Mouse (Mus musculus): ENCODE measurements at regions not wholly inside any gene's neighbourhood (a gene's known extent, or its start where the extent isn't known, plus 50 kb on each side); places are given as distances from the start of the nearest gene placed in this dataset.

- Histone ChIP-seq H3K4me1 (ENCODE audit: insufficient read depth) (no peaks in the 10 kb centered on the region), H3K9ac (no peak overlapping the region), H3K27ac (ENCODE audit: low read depth, low read length) (no peak overlapping the region), H3K27me3 (ENCODE audit: insufficient read depth, low read length) (no peaks in the 10 kb centered on the region), H3K4me3 (ENCODE audit: low read depth, low read length) (no peak overlapping the region), H3K36me3 (ENCODE audit: insufficient read depth) (no peaks in the 10 kb centered on the region), H3K4me2 (ENCODE audit: low read depth) (no peak overlapping the region), H3K9me3 (ENCODE audit: low read length) (no peaks in the 10 kb centered on the region)
- DNase-seq (no peak), ATAC-seq (no peak)
- WGBS = 88% methylated on average over 16 of the region's 16 CpGs
- TF ChIP-seq CTCF (IDR thresholded peaks at IDR 0.05; ENCODE audit: low read depth) = no peak
Observed at GRCm38 (mm10) chr14:98747159-98747775, 246.9 kb downstream of the Rpl36a-ps1 start.

- Histone ChIP-seq H3K4me1 (ENCODE audit: insufficient read depth) (no peaks in the 10 kb centered on the region), H3K27me3 (ENCODE audit: insufficient read depth, low read length) (no peaks in the 10 kb centered on the region), H3K9me3 (ENCODE audit: low read length) (no peaks in the 10 kb centered on the region), H3K4me3 (ENCODE audit: low read depth, low read length) (no peak overlapping the region), H3K9ac (no peak overlapping the region), H3K4me2 (ENCODE audit: low read depth) (no peak overlapping the region), H3K27ac (ENCODE audit: low read depth, low read length) (no peak overlapping the region), H3K36me3 (ENCODE audit: insufficient read depth) (no peaks in the 10 kb centered on the region)
- WGBS = 95% methylated on average over 3 of the region's 3 CpGs
- ATAC-seq = no peak
- no peak for TF ChIP-seq CTCF (IDR thresholded peaks at IDR 0.05; ENCODE audit: low read depth)
- no peak for DNase-seq
Observed at GRCm38 (mm10) chr14:98730375-98730774, 263.7 kb downstream of the Rpl36a-ps1 start.

GRCm38 (mm10) chr14:98728863-98729262, 265.3 kb downstream of the Rpl36a-ps1 start:
- Histone ChIP-seq H3K9me3 (ENCODE audit: low read length) (no peaks in the 10 kb centered on the region), H3K9ac (no peak overlapping the region), H3K27ac (ENCODE audit: low read depth, low read length) (no peak overlapping the region), H3K4me2 (ENCODE audit: low read depth) (no peak overlapping the region), H3K4me3 (ENCODE audit: low read depth, low read length) (no peak overlapping the region), H3K27me3 (ENCODE audit: insufficient read depth, low read length) (no peaks in the 10 kb centered on the region), H3K4me1 (ENCODE audit: insufficient read depth) (no peaks in the 10 kb centered on the region), H3K36me3 (ENCODE audit: insufficient read depth) (no peaks in the 10 kb centered on the region)
- WGBS = 81% methylated on average over 2 of the region's 2 CpGs
- no peak for DNase-seq
- no peak for ATAC-seq
- no peak for TF ChIP-seq CTCF (IDR thresholded peaks at IDR 0.05; ENCODE audit: low read depth)

GRCm38 (mm10) chr14:98722481-98722880, 271.6 kb downstream of the Rpl36a-ps1 start:
- H3K27ac ChIP-seq (ENCODE audit: low read depth, low read length) = no peak overlapping the region
- no peak overlapping the region for H3K4me3 ChIP-seq (ENCODE audit: low read depth, low read length)
- H3K27me3 ChIP-seq (ENCODE audit: insufficient read depth, low read length) = no peaks in the 10 kb centered on the region
- ATAC-seq = no peak
- no peaks in the 10 kb centered on the region for H3K36me3 ChIP-seq (ENCODE audit: insufficient read depth)
- no peaks in the 10 kb centered on the region for H3K4me1 ChIP-seq (ENCODE audit: insufficient read depth)
- no peak for TF ChIP-seq CTCF (IDR thresholded peaks at IDR 0.05; ENCODE audit: low read depth)
- H3K4me2 ChIP-seq (ENCODE audit: low read depth) = no peak overlapping the region
- no peaks in the 10 kb centered on the region for H3K9me3 ChIP-seq (ENCODE audit: low read length)
- WGBS = 83% methylated on average over 9 of the region's 9 CpGs
- no peak overlapping the region for H3K9ac ChIP-seq
- DNase-seq = no peak

- DNase-seq (no peak), ATAC-seq (no peak)
- no peak for TF ChIP-seq CTCF (IDR thresholded peaks at IDR 0.05; ENCODE audit: low read depth)
- Histone ChIP-seq H3K9me3 (ENCODE audit: low read length) (no peaks in the 10 kb centered on the region), H3K4me2 (ENCODE audit: low read depth) (no peak overlapping the region), H3K27me3 (ENCODE audit: insufficient read depth, low read length) (no peaks in the 10 kb centered on the region), H3K27ac (ENCODE audit: low read depth, low read length) (no peak overlapping the region), H3K36me3 (ENCODE audit: insufficient read depth) (no peaks in the 10 kb centered on the region), H3K4me1 (ENCODE audit: insufficient read depth) (no peaks in the 10 kb centered on the region), H3K9ac (no peak overlapping the region), H3K4me3 (ENCODE audit: low read depth, low read length) (no peak overlapping the region)
- 93% methylated on average over 2 of the region's 2 CpGs for WGBS
Observed at GRCm38 (mm10) chr14:98721033-98721432, 273.1 kb downstream of the Rpl36a-ps1 start.

DNA sequence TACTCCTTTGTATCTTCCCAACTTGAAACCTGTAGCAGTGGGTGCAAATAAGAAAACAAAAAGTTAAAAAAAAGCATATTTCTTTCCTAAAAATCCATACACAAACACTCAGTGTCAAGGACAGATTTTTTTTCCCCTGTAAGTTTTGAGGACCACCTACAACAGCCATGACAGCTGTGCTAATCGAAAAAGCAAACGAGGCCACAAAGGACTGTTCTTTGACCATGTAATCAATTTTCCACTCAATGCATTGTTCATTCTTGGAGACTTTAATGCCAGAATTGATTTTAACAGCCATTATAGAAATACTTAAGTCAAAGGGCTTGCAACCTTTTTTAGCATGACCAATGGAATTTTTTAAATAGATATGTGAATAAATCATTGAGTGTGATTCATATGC, 286.1 kb downstream of the Rpl36a-ps1 start:
- WGBS = 49% methylated on average over 2 of the region's 2 CpGs
- no peaks in the 10 kb centered on the region for H3K4me1 ChIP-seq (ENCODE audit: insufficient read depth)
- H3K4me3 ChIP-seq (ENCODE audit: low read depth, low read length) = no peak overlapping the region

GRCm38 (mm10) chr14:98707574-98707973, 286.5 kb downstream of the Rpl36a-ps1 start:
- Histone ChIP-seq H3K4me3 (ENCODE audit: low read depth, low read length) (no peak overlapping the region), H3K36me3 (ENCODE audit: insufficient read depth) (no peaks in the 10 kb centered on the region), H3K9ac (no peak overlapping the region), H3K9me3 (ENCODE audit: low read length) (no peaks in the 10 kb centered on the region), H3K27ac (ENCODE audit: low read depth, low read length) (no peak overlapping the region), H3K4me1 (ENCODE audit: insufficient read depth) (no peaks in the 10 kb centered on the region), H3K27me3 (ENCODE audit: insufficient read depth, low read length) (no peaks in the 10 kb centered on the region), H3K4me2 (ENCODE audit: low read depth) (no peak overlapping the region)
- DNase-seq (no peak), ATAC-seq (no peak)
- TF ChIP-seq CTCF (IDR thresholded peaks at IDR 0.05; ENCODE audit: low read depth) = no peak
- WGBS = 94% methylated on average over 4 of the region's 4 CpGs

More for the DNA sequence above, 286.1 kb downstream of the Rpl36a-ps1 start:
- Histone ChIP-seq H3K27ac (ENCODE audit: low read depth, low read length) (no peak overlapping the region), H3K27me3 (ENCODE audit: insufficient read depth, low read length) (no peaks in the 10 kb centered on the region), H3K9me3 (ENCODE audit: low read length) (no peaks in the 10 kb centered on the region), H3K4me2 (ENCODE audit: low read depth) (no peak overlapping the region), H3K9ac (no peak overlapping the region), H3K36me3 (ENCODE audit: insufficient read depth) (no peaks in the 10 kb centered on the region)
- DNase-seq (no peak), ATAC-seq (no peak)
- TF ChIP-seq CTCF (IDR thresholded peaks at IDR 0.05; ENCODE audit: low read depth) = no peak

All from forebrain, postnatal 0 days (tissue).